Mouse (Mus musculus): ENCODE measurements around the gene Nlgn1.

- TF ChIP-seq GATA1 (IDR thresholded peaks at IDR 0.05; ENCODE audit: low read length) (no peak), TAL1 (IDR thresholded peaks at IDR 0.05; ENCODE audit: low read length) (no peak)
These were observed 417.7 kb downstream of the Nlgn1 start for GRCm38 (mm10) chr3:25914365-25915065.
